Mouse (Mus musculus): ENCODE data around the gene Supt6. TPM values are rescaled to one million over a fixed set of nuclear protein-coding genes. Genes with fewer than 3 reads are reported as not detected.

Gene Supt6
- polyA plus RNA-seq, 1 experiment from 2014 or later: 15.2 TPM

- ATAC-seq (replicated peaks; ENCODE audit: insufficient number of reproducible peaks, low FRiP score, low TSS enrichment): no peak
- H3K4me2 ChIP-seq: peak overlapping the region; percentile 81
- peaks cover 22% of the 10 kb centered on the region for H3K36me3 ChIP-seq (ENCODE audit: control insufficient read depth, insufficient read depth, low read length)
- 5% methylated on average over 7 of the region's 7 CpGs for WGBS (ENCODE audit: insufficient replicate concordance)
- H3K27ac ChIP-seq (ENCODE audit: low read depth, low read length): peak overlapping the region; percentile 79; the same call in 1 of the 2 replicates
- H3K27me3 ChIP-seq (ENCODE audit: control insufficient read depth, insufficient read depth, low read length): no peaks in the 10 kb centered on the region
- H3K9me3 ChIP-seq (replicated peaks; ENCODE audit: control insufficient read depth, low read length): no peaks in the 10 kb centered on the region
- peaks cover 35% of the 10 kb centered on the region for H3K4me1 ChIP-seq (ENCODE audit: control insufficient read depth, insufficient read depth, low read length)
- H3K4me3 ChIP-seq (ENCODE audit: low read depth, low read length): peak overlapping the region; percentile 78
- H3K9ac ChIP-seq (ENCODE audit: low read depth, low read length): peak overlapping the region; percentile 85
Measured at GRCm38 (mm10) chr11:78182450-78182849, 63.3 kb downstream of the Supt6 start.

- Histone ChIP-seq H3K9me3 (replicated peaks; ENCODE audit: control insufficient read depth, low read length) (no peaks in the 10 kb centered on the region), H3K4me2 (peak overlapping the region; percentile 81), H3K4me1 (ENCODE audit: control insufficient read depth, insufficient read depth, low read length) (peaks cover 38% of the 10 kb centered on the region), H3K36me3 (ENCODE audit: control insufficient read depth, insufficient read depth, low read length) (peaks cover 22% of the 10 kb centered on the region), H3K4me3 (ENCODE audit: low read depth, low read length) (peak overlapping the region; percentile 78), H3K9ac (ENCODE audit: low read depth, low read length) (peak overlapping the region; percentile 85), H3K27ac (ENCODE audit: low read depth, low read length) (0 out of 2 replicates have a peak overlapping the region, but pooled peaks have one; percentile 10), H3K27me3 (ENCODE audit: control insufficient read depth, insufficient read depth, low read length) (no peaks in the 10 kb centered on the region)
- no peak for ATAC-seq (replicated peaks; ENCODE audit: insufficient number of reproducible peaks, low FRiP score, low TSS enrichment)
- 44% methylated on average over 2 of the region's 2 CpGs for WGBS (ENCODE audit: insufficient replicate concordance)
Measured at GRCm38 (mm10) chr11:78181830-78182357, 63.9 kb downstream of the Supt6 start.

GRCm38 (mm10) chr11:78180081-78180761, 65.6 kb downstream of the Supt6 start:
- peak overlapping the region; percentile 69; the same call in 1 of the 2 replicates for H3K4me3 ChIP-seq (ENCODE audit: low read depth, low read length)
- 64% methylated on average over 6 of the region's 6 CpGs for WGBS (ENCODE audit: insufficient replicate concordance)
- peaks cover 38% of the 10 kb centered on the region for H3K4me1 ChIP-seq (ENCODE audit: control insufficient read depth, insufficient read depth, low read length)

GRCm38 (mm10) chr11:78179438-78179999, 66.3 kb downstream of the Supt6 start:
- no peak for ATAC-seq (replicated peaks; ENCODE audit: insufficient number of reproducible peaks, low FRiP score, low TSS enrichment)
- Histone ChIP-seq H3K36me3 (ENCODE audit: control insufficient read depth, insufficient read depth, low read length) (peaks cover 22% of the 10 kb centered on the region), H3K27me3 (ENCODE audit: control insufficient read depth, insufficient read depth, low read length) (no peaks in the 10 kb centered on the region), H3K4me2 (peak overlapping the region; percentile 91), H3K9ac (ENCODE audit: low read depth, low read length) (peak overlapping the region; percentile 80; the same call in 1 of the 2 replicates), H3K4me3 (ENCODE audit: low read depth, low read length) (peak overlapping the region; percentile 69), H3K4me1 (ENCODE audit: control insufficient read depth, insufficient read depth, low read length) (peaks cover 38% of the 10 kb centered on the region), H3K27ac (ENCODE audit: low read depth, low read length) (peak overlapping the region; percentile 97), H3K9me3 (replicated peaks; ENCODE audit: control insufficient read depth, low read length) (no peaks in the 10 kb centered on the region)
- WGBS (ENCODE audit: insufficient replicate concordance): 30% methylated on average over 8 of the region's 8 CpGs

More at GRCm38 (mm10) chr11:78180081-78180761, 65.6 kb downstream of the Supt6 start:
- peak overlapping the region; percentile 91 for H3K4me2 ChIP-seq
- no peak overlapping the region; the same call in 1 of the 2 replicates for H3K9ac ChIP-seq (ENCODE audit: low read depth, low read length)
- no peak for ATAC-seq (replicated peaks; ENCODE audit: insufficient number of reproducible peaks, low FRiP score, low TSS enrichment)
- H3K27ac ChIP-seq (ENCODE audit: low read depth, low read length): peak overlapping the region; percentile 5; the same call in 1 of the 2 replicates
- H3K9me3 ChIP-seq (replicated peaks; ENCODE audit: control insufficient read depth, low read length): no peaks in the 10 kb centered on the region
- peaks cover 22% of the 10 kb centered on the region for H3K36me3 ChIP-seq (ENCODE audit: control insufficient read depth, insufficient read depth, low read length)
- H3K27me3 ChIP-seq (ENCODE audit: control insufficient read depth, insufficient read depth, low read length): no peaks in the 10 kb centered on the region

GRCm38 (mm10) chr11:78178859-78179437, 66.8 kb downstream of the Supt6 start:
- H3K27me3 ChIP-seq (ENCODE audit: control insufficient read depth, insufficient read depth, low read length): no peaks in the 10 kb centered on the region
- peak overlapping the region; percentile 69 for H3K4me3 ChIP-seq (ENCODE audit: low read depth, low read length)
- H3K4me2 ChIP-seq: peak overlapping the region; percentile 91
- H3K4me1 ChIP-seq (ENCODE audit: control insufficient read depth, insufficient read depth, low read length): peaks cover 36% of the 10 kb centered on the region
- peak overlapping the region; percentile 80 for H3K9ac ChIP-seq (ENCODE audit: low read depth, low read length)
- peaks cover 22% of the 10 kb centered on the region for H3K36me3 ChIP-seq (ENCODE audit: control insufficient read depth, insufficient read depth, low read length)
- WGBS (ENCODE audit: insufficient replicate concordance): 1% methylated on average over 29 of the region's 29 CpGs
- ATAC-seq (replicated peaks; ENCODE audit: insufficient number of reproducible peaks, low FRiP score, low TSS enrichment): peak; percentile 3; the same call in 1 of the 2 replicates
- peak overlapping the region; percentile 97 for H3K27ac ChIP-seq (ENCODE audit: low read depth, low read length)
- no peaks in the 10 kb centered on the region for H3K9me3 ChIP-seq (replicated peaks; ENCODE audit: control insufficient read depth, low read length)

- peak; percentile 81 for ATAC-seq (replicated peaks; ENCODE audit: insufficient number of reproducible peaks, low FRiP score, low TSS enrichment)
- peak overlapping the region; percentile 80 for H3K9ac ChIP-seq (ENCODE audit: low read depth, low read length)
- peaks cover 22% of the 10 kb centered on the region for H3K36me3 ChIP-seq (ENCODE audit: control insufficient read depth, insufficient read depth, low read length)
- under 1% methylated on average over 63 of the region's 84 CpGs for WGBS (ENCODE audit: insufficient replicate concordance)
- H3K4me3 ChIP-seq (ENCODE audit: low read depth, low read length): peak overlapping the region; percentile 69
- peaks cover 34% of the 10 kb centered on the region for H3K4me1 ChIP-seq (ENCODE audit: control insufficient read depth, insufficient read depth, low read length)
- peak overlapping the region; percentile 97 for H3K27ac ChIP-seq (ENCODE audit: low read depth, low read length)
- H3K9me3 ChIP-seq (replicated peaks; ENCODE audit: control insufficient read depth, low read length): no peaks in the 10 kb centered on the region
- H3K27me3 ChIP-seq (ENCODE audit: control insufficient read depth, insufficient read depth, low read length): no peaks in the 10 kb centered on the region
- H3K4me2 ChIP-seq: peak overlapping the region; percentile 91
Measured at GRCm38 (mm10) chr11:78177903-78178858, 67.6 kb downstream of the Supt6 start.

- Histone ChIP-seq H3K4me2 (peak overlapping the region; percentile 91), H3K27me3 (ENCODE audit: control insufficient read depth, insufficient read depth, low read length) (no peaks in the 10 kb centered on the region), H3K9ac (ENCODE audit: low read depth, low read length) (peak overlapping the region; percentile 80), H3K9me3 (replicated peaks; ENCODE audit: control insufficient read depth, low read length) (no peaks in the 10 kb centered on the region), H3K36me3 (ENCODE audit: control insufficient read depth, insufficient read depth, low read length) (peaks cover 22% of the 10 kb centered on the region), H3K27ac (ENCODE audit: low read depth, low read length) (peak overlapping the region; percentile 97), H3K4me1 (ENCODE audit: control insufficient read depth, insufficient read depth, low read length) (peaks cover 33% of the 10 kb centered on the region), H3K4me3 (ENCODE audit: low read depth, low read length) (peak overlapping the region; percentile 69)
- no peak for ATAC-seq (replicated peaks; ENCODE audit: insufficient number of reproducible peaks, low FRiP score, low TSS enrichment)
- WGBS (ENCODE audit: insufficient replicate concordance): 2% methylated on average over 10 of the region's 10 CpGs
Measured at GRCm38 (mm10) chr11:78177437-78177836, 68.3 kb downstream of the Supt6 start.

Data from heart, embryonic 11.5 days (tissue).